Mouse (Mus musculus): ENCODE measurements around the gene Arap1. TPM values are rescaled to one million over a fixed set of nuclear protein-coding genes. Genes with fewer than 3 reads are reported as not detected.

Arap1 gene
- 82.5 and 82.8 TPM in 2 replicates for polyA plus RNA-seq (2015; fragmentation: Nextera tagmentation; extraction: Ambion mirVana)

GRCm38 (mm10) chr7:101347767-101348270 is at the start of gene Arap1:
TSS of gene Arap1 (plus strand) at chr7:101348067.
- ATAC-seq (ENCODE audit: insufficient number of reproducible peaks, low FRiP score, low TSS enrichment, low read depth) = peak; percentile 75
- peak within 1 kb of the TSS; percentile 37 for H3K9ac ChIP-seq
- peak within 1 kb of the TSS; percentile 51 for H3K27ac ChIP-seq (replicated peaks)
- peaks cover 22% of the 10 kb centered on the region for H3K4me1 ChIP-seq
- H3K4me3 ChIP-seq (replicated peaks) = peak within 1 kb of the TSS; percentile 57
- peak within 1 kb of the TSS; percentile 96 for H3K4me2 ChIP-seq (replicated peaks)
- H3K9me3 ChIP-seq (replicated peaks) = no peaks in the 10 kb centered on the region
- H3K36me3 ChIP-seq = 0 out of 2 replicates have a peak, but pooled peaks cover 5% of the 10 kb centered on the region
- WGBS = under 1% methylated on average over 35 of the region's 35 CpGs
- H3K27me3 ChIP-seq = no peaks in the 10 kb centered on the region; the same call in 1 of the 2 replicates

- Histone ChIP-seq H3K4me3 (replicated peaks) (no peak overlapping the region), H3K36me3 (0 out of 2 replicates have a peak, but pooled peaks cover 6% of the 10 kb centered on the region), H3K4me2 (replicated peaks) (no peak overlapping the region), H3K27ac (replicated peaks) (no peak overlapping the region), H3K9me3 (replicated peaks) (no peaks in the 10 kb centered on the region), H3K9ac (no peak overlapping the region), H3K4me1 (peaks cover 39% of the 10 kb centered on the region), H3K27me3 (peaks cover 3% of the 10 kb centered on the region)
- 77% methylated on average over 3 of the region's 3 CpGs for WGBS
- no peak for ATAC-seq (ENCODE audit: insufficient number of reproducible peaks, low FRiP score, low TSS enrichment, low read depth)
Observed at GRCm38 (mm10) chr7:101298375-101298774, 49.5 kb upstream of the Arap1 start.

- peaks cover 33% of the 10 kb centered on the region for H3K4me1 ChIP-seq
- 1% methylated on average over 30 of the region's 30 CpGs for WGBS
- H3K4me2 ChIP-seq (replicated peaks) = peak overlapping the region; percentile 79
- peak overlapping the region; percentile 44 for H3K9ac ChIP-seq
- peak overlapping the region; percentile 73 for H3K4me3 ChIP-seq (replicated peaks)
- H3K27ac ChIP-seq (replicated peaks) = peak overlapping the region; percentile 77
- ATAC-seq (ENCODE audit: insufficient number of reproducible peaks, low FRiP score, low TSS enrichment, low read depth) = peak; percentile 36
- H3K9me3 ChIP-seq (replicated peaks) = no peaks in the 10 kb centered on the region
- peaks cover 3% of the 10 kb centered on the region for H3K27me3 ChIP-seq
- H3K36me3 ChIP-seq = no peaks in the 10 kb centered on the region
Observed at GRCm38 (mm10) chr7:101301361-101301880, 46.4 kb upstream of the Arap1 start.

- no peaks in the 10 kb centered on the region for H3K9me3 ChIP-seq (replicated peaks)
- peak within 1 kb of the TSS; percentile 73 for H3K4me3 ChIP-seq (replicated peaks)
- no peaks in the 10 kb centered on the region for H3K36me3 ChIP-seq
- H3K27me3 ChIP-seq = peaks cover 3% of the 10 kb centered on the region
- H3K9ac ChIP-seq = peak within 1 kb of the TSS; percentile 44
- ATAC-seq (ENCODE audit: insufficient number of reproducible peaks, low FRiP score, low TSS enrichment, low read depth) = peak; percentile 93
- H3K4me1 ChIP-seq = peaks cover 28% of the 10 kb centered on the region
- H3K27ac ChIP-seq (replicated peaks) = peak within 1 kb of the TSS; percentile 77
- H3K4me2 ChIP-seq (replicated peaks) = peak within 1 kb of the TSS; percentile 79
- under 1% methylated on average over 39 of the region's 39 CpGs for WGBS
Observed at GRCm38 (mm10) chr7:101301881-101302456, 45.9 kb upstream of the Arap1 start, which contains the start of gene Atg16l2. TSS of gene Atg16l2 (minus strand) at chr7:101302251.

- no peaks in the 10 kb centered on the region for H3K9me3 ChIP-seq (replicated peaks)
- H3K9ac ChIP-seq = no peak overlapping the region
- peaks cover 25% of the 10 kb centered on the region for H3K4me1 ChIP-seq
- H3K4me2 ChIP-seq (replicated peaks) = peak overlapping the region; percentile 79
- no peaks in the 10 kb centered on the region; the same call in none of the 2 replicates for H3K27me3 ChIP-seq
- no peak for ATAC-seq (ENCODE audit: insufficient number of reproducible peaks, low FRiP score, low TSS enrichment, low read depth)
- H3K4me3 ChIP-seq (replicated peaks) = peak overlapping the region; percentile 73
- peak overlapping the region; percentile 77; the same call in 1 of the 2 replicates for H3K27ac ChIP-seq (replicated peaks)
- 22% methylated on average over 7 of the region's 7 CpGs for WGBS
- H3K36me3 ChIP-seq = no peaks in the 10 kb centered on the region
Observed at GRCm38 (mm10) chr7:101302691-101303090, 45.2 kb upstream of the Arap1 start.

GRCm38 (mm10) chr7:101306841-101307240 is 41.0 kb upstream of the Arap1 start:
- H3K27me3 ChIP-seq = no peaks in the 10 kb centered on the region
- no peak overlapping the region for H3K9ac ChIP-seq
- no peaks in the 10 kb centered on the region for H3K36me3 ChIP-seq
- H3K9me3 ChIP-seq (replicated peaks) = no peaks in the 10 kb centered on the region
- ATAC-seq (ENCODE audit: insufficient number of reproducible peaks, low FRiP score, low TSS enrichment, low read depth) = no peak
- H3K4me2 ChIP-seq (replicated peaks) = no peak overlapping the region
- H3K27ac ChIP-seq (replicated peaks) = no peak overlapping the region
- no peak overlapping the region for H3K4me3 ChIP-seq (replicated peaks)
- WGBS = 30% methylated on average over 2 of the region's 2 CpGs
- peaks cover 15% of the 10 kb centered on the region for H3K4me1 ChIP-seq

GRCm38 (mm10) chr7:101309985-101310326 is 37.9 kb upstream of the Arap1 start:
- 27% methylated on average over 5 of the region's 5 CpGs for WGBS
- 0 out of 2 replicates have a peak overlapping the region, but pooled peaks have one; percentile 60 for H3K9ac ChIP-seq
- no peaks in the 10 kb centered on the region for H3K27me3 ChIP-seq
- 0 out of 2 replicates have a peak, but pooled peaks cover 8% of the 10 kb centered on the region for H3K4me1 ChIP-seq
- no peaks in the 10 kb centered on the region for H3K36me3 ChIP-seq
- peak; percentile 4; the same call in 1 of the 2 replicates for ATAC-seq (ENCODE audit: insufficient number of reproducible peaks, low FRiP score, low TSS enrichment, low read depth)
- H3K4me3 ChIP-seq (replicated peaks) = peak overlapping the region; percentile 78
- peak overlapping the region; percentile 98 for H3K27ac ChIP-seq (replicated peaks)
- peak overlapping the region; percentile 52 for H3K4me2 ChIP-seq (replicated peaks)
- H3K9me3 ChIP-seq (replicated peaks) = no peaks in the 10 kb centered on the region

- Histone ChIP-seq H3K4me2 (replicated peaks) (peak overlapping the region; percentile 52), H3K27ac (replicated peaks) (peak overlapping the region; percentile 98), H3K4me3 (replicated peaks) (peak overlapping the region; percentile 78), H3K4me1 (0 out of 2 replicates have a peak, but pooled peaks cover 8% of the 10 kb centered on the region), H3K27me3 (no peaks in the 10 kb centered on the region), H3K9me3 (replicated peaks) (no peaks in the 10 kb centered on the region), H3K9ac (peak overlapping the region; percentile 60), H3K36me3 (no peaks in the 10 kb centered on the region)
- WGBS = under 1% methylated on average over 43 of the region's 43 CpGs
- peak; percentile 95 for ATAC-seq (ENCODE audit: insufficient number of reproducible peaks, low FRiP score, low TSS enrichment, low read depth)
Observed at GRCm38 (mm10) chr7:101310327-101311028, 37.4 kb upstream of the Arap1 start.

- ATAC-seq (ENCODE audit: insufficient number of reproducible peaks, low FRiP score, low TSS enrichment, low read depth) = no peak
- 16% methylated on average over 2 of the region's 2 CpGs for WGBS
- H3K9ac ChIP-seq = no peak overlapping the region
- H3K27ac ChIP-seq (replicated peaks) = 0 out of 2 replicates have a peak overlapping the region, but pooled peaks have one; percentile 98
- H3K4me2 ChIP-seq (replicated peaks) = peak overlapping the region; percentile 52
- no peaks in the 10 kb centered on the region for H3K36me3 ChIP-seq
- no peaks in the 10 kb centered on the region for H3K9me3 ChIP-seq (replicated peaks)
- 0 out of 2 replicates have a peak, but pooled peaks cover 8% of the 10 kb centered on the region for H3K4me1 ChIP-seq
- peak overlapping the region; percentile 78 for H3K4me3 ChIP-seq (replicated peaks)
- H3K27me3 ChIP-seq = no peaks in the 10 kb centered on the region
Observed at GRCm38 (mm10) chr7:101311061-101311460, 36.8 kb upstream of the Arap1 start.

- H3K4me1 ChIP-seq = 0 out of 2 replicates have a peak, but pooled peaks cover 8% of the 10 kb centered on the region
- 77% methylated on average over 3 of the region's 3 CpGs for WGBS
- H3K4me2 ChIP-seq (replicated peaks) = no peak overlapping the region
- no peaks in the 10 kb centered on the region for H3K27me3 ChIP-seq
- no peak overlapping the region for H3K4me3 ChIP-seq (replicated peaks)
- no peaks in the 10 kb centered on the region for H3K36me3 ChIP-seq
- no peak for ATAC-seq (ENCODE audit: insufficient number of reproducible peaks, low FRiP score, low TSS enrichment, low read depth)
- H3K9ac ChIP-seq = no peak overlapping the region
- H3K27ac ChIP-seq (replicated peaks) = no peak overlapping the region; the same call in 1 of the 2 replicates
- H3K9me3 ChIP-seq (replicated peaks) = no peaks in the 10 kb centered on the region
Observed at GRCm38 (mm10) chr7:101313033-101313432, 34.8 kb upstream of the Arap1 start.

- Histone ChIP-seq H3K4me1 (0 out of 2 replicates have a peak, but pooled peaks cover 8% of the 10 kb centered on the region), H3K36me3 (no peaks in the 10 kb centered on the region), H3K27me3 (no peaks in the 10 kb centered on the region), H3K9ac (no peak overlapping the region), H3K9me3 (replicated peaks) (no peaks in the 10 kb centered on the region), H3K27ac (replicated peaks) (no peak overlapping the region), H3K4me2 (replicated peaks) (no peak overlapping the region), H3K4me3 (replicated peaks) (no peak overlapping the region)
- WGBS = 53% methylated on average over 5 of the region's 5 CpGs
- no peak for ATAC-seq (ENCODE audit: insufficient number of reproducible peaks, low FRiP score, low TSS enrichment, low read depth)
Observed at GRCm38 (mm10) chr7:101314396-101314795, 33.5 kb upstream of the Arap1 start.

All from embryonic facial prominence, embryonic 15.5 days (tissue).